Mouse (Mus musculus) gastrocnemius, postnatal 36 days (tissue): Measurements from ENCODE around the gene Acsf3. TPM values are rescaled to one million over a fixed set of nuclear protein-coding genes. Genes with fewer than 3 reads are reported as not detected.

Source experiments
- DNase-seq, 2 experiments: peaks; one replicate each; pipeline ENCODE4 v3.0.0; 2022
- intact Hi-C: fragments of 180-260 bp; cut with DNase I; formaldehyde crosslinking; loops from one replicate; pipeline ENCODE4 v1.15.1; 2025
- total RNA-seq, 2 experiments: library from RNA; stranded (reverse); gene quantifications; 2 replicates each; pipeline ENCODE4 v1.2.3; 2021

Acsf3 gene
- total RNA-seq, 2 experiments from 2014 or later: 12.5 to 14.2 TPM

GRCm38 (mm10) chr8:122760116-122760515, 15.2 kb upstream of the Acsf3 start:
- intact Hi-C loops: no loop called here
- no peak for DNase-seq

- intact Hi-C loops: no loop called here
- no peak for DNase-seq
These were observed 14.2 kb upstream of the Acsf3 start for GRCm38 (mm10) chr8:122761109-122761508.

GRCm38 (mm10) chr8:122762731-122763266, 12.5 kb upstream of the Acsf3 start:
- DNase-seq: no peak
- intact Hi-C loops: no loop called here

- intact Hi-C loops: no loop called here
These were observed 12.0 kb upstream of the Acsf3 start for GRCm38 (mm10) chr8:122763267-122763738.

GRCm38 (mm10) chr8:122764790-122765474, 10.4 kb upstream of the Acsf3 start:
- intact Hi-C loops: no loop called here
- no peak for DNase-seq

More at GRCm38 (mm10) chr8:122763267-122763738, 12.0 kb upstream of the Acsf3 start:
- peak in 1 of 2 experiments; percentile 34 for DNase-seq

GRCm38 (mm10) chr8:122766189-122766588, 9.1 kb upstream of the Acsf3 start:
- intact Hi-C loops: no loop called here
- DNase-seq: no peak

- DNase-seq: no peak
- intact Hi-C loops: no loop called here
These were observed 8.6 kb upstream of the Acsf3 start for GRCm38 (mm10) chr8:122766647-122767200.

- DNase-seq: no peak
- intact Hi-C loops: no loop called here
These were observed 8.1 kb upstream of the Acsf3 start for GRCm38 (mm10) chr8:122767229-122767628.

GRCm38 (mm10) chr8:122769251-122770058, 5.8 kb upstream of the Acsf3 start:
- intact Hi-C loops: no loop called here
- DNase-seq: no peak

- intact Hi-C loops: no loop called here
These were observed 2.7 kb upstream of the Acsf3 start for GRCm38 (mm10) chr8:122772431-122773060.

GRCm38 (mm10) chr8:122777701-122778100, 2.4 kb downstream of the Acsf3 start:
- no peak for DNase-seq
- intact Hi-C loops: no loop called here

More at GRCm38 (mm10) chr8:122772431-122773060, 2.7 kb upstream of the Acsf3 start:
- DNase-seq: no peak

GRCm38 (mm10) chr8:122778703-122779239, 3.5 kb downstream of the Acsf3 start:
- intact Hi-C loops: no loop called here
- no peak for DNase-seq

GRCm38 (mm10) chr8:122779255-122779654, 4.0 kb downstream of the Acsf3 start:
- intact Hi-C loops: no loop called here
- DNase-seq: no peak

GRCm38 (mm10) chr8:122784756-122785155, 9.5 kb downstream of the Acsf3 start:
- intact Hi-C loops: no loop called here
- DNase-seq: no peak

- DNase-seq: no peak
- intact Hi-C loops: no loop called here
These were observed 14.5 kb downstream of the Acsf3 start for GRCm38 (mm10) chr8:122789796-122790195.

GRCm38 (mm10) chr8:122793375-122794174, 18.3 kb downstream of the Acsf3 start:
- no peak for DNase-seq
- intact Hi-C loops: no loop called here

- intact Hi-C loops: no loop called here
- DNase-seq: no peak
These were observed 18.8 kb downstream of the Acsf3 start for GRCm38 (mm10) chr8:122794175-122794454.

GRCm38 (mm10) chr8:122803906-122804761, 28.8 kb downstream of the Acsf3 start:
- intact Hi-C loops: no loop called here
- DNase-seq: no peak

GRCm38 (mm10) chr8:122805349-122805748, 30.1 kb downstream of the Acsf3 start:
- DNase-seq: no peak

More at GRCm38 (mm10) chr8:122805349-122805748, 30.1 kb downstream of the Acsf3 start:
- intact Hi-C loops: loop anchor here (1.0 kb wide), 1 partner anchor 77 kb away; no protein-coding TSS in a partner anchor
